Mouse (Mus musculus): ENCODE measurements around the gene Ifnar1.
"Not testable (repeated sequence)": the region's sequence is repeated elsewhere in the genome, so short reads cannot be mapped to it uniquely, and the experiment has no call there.

The Ifnar1 gene

GRCm38 (mm10) chr16:91504701-91505100 is 19.7 kb downstream of the Ifnar1 start:
- DNase-seq (ENCODE audit: low spot score in 2 of 2) = no peak

GRCm38 (mm10) chr16:91505116-91505601 is 20.1 kb downstream of the Ifnar1 start:
- DNase-seq (ENCODE audit: low spot score in 2 of 2) = no peak

- DNase-seq (ENCODE audit: low spot score in 2 of 2) = no peak
These were observed 21.4 kb downstream of the Ifnar1 start for GRCm38 (mm10) chr16:91506396-91506795.

- DNase-seq (ENCODE audit: low spot score in 2 of 2) = peak; percentile 87 to 90
These were observed 27.2 kb downstream of the Ifnar1 start for GRCm38 (mm10) chr16:91512161-91512787.

- DNase-seq (ENCODE audit: low spot score in 2 of 2) = no peak
These were observed 28.1 kb downstream of the Ifnar1 start for GRCm38 (mm10) chr16:91513099-91513498.

- DNase-seq (ENCODE audit: low spot score in 2 of 2) = no peak
These were observed 32.0 kb downstream of the Ifnar1 start for GRCm38 (mm10) chr16:91517020-91517419.

- DNase-seq (ENCODE audit: low spot score in 2 of 2) = no peak
These were observed 37.0 kb downstream of the Ifnar1 start for GRCm38 (mm10) chr16:91522040-91522439.

- peak in 1 of 2 experiments; percentile 70 for DNase-seq (ENCODE audit: low spot score in 2 of 2)
These were observed 37.7 kb downstream of the Ifnar1 start for GRCm38 (mm10) chr16:91522479-91523309.

- no peak for DNase-seq (ENCODE audit: low spot score in 2 of 2)
These were observed 39.2 kb downstream of the Ifnar1 start for GRCm38 (mm10) chr16:91524206-91524605.

- no peak for DNase-seq (ENCODE audit: low spot score in 2 of 2)
These were observed 41.2 kb downstream of the Ifnar1 start for GRCm38 (mm10) chr16:91526274-91526673.

GRCm38 (mm10) chr16:91527051-91527450 is 42.0 kb downstream of the Ifnar1 start:
- no peak for DNase-seq (ENCODE audit: low spot score in 2 of 2)

GRCm38 (mm10) chr16:91527500-91527899 is 42.5 kb downstream of the Ifnar1 start:
- DNase-seq (ENCODE audit: low spot score in 2 of 2) = no peak

GRCm38 (mm10) chr16:91528578-91528977 is 43.5 kb downstream of the Ifnar1 start:
- no peak for DNase-seq (ENCODE audit: low spot score in 2 of 2)

- DNase-seq (ENCODE audit: low spot score in 2 of 2) = not testable (repeated sequence)
These were observed 45.8 kb downstream of the Ifnar1 start for GRCm38 (mm10) chr16:91530830-91531229.

GRCm38 (mm10) chr16:91531856-91532255 is 46.8 kb downstream of the Ifnar1 start:
- no peak for DNase-seq (ENCODE audit: low spot score in 2 of 2)

- DNase-seq (ENCODE audit: low spot score in 2 of 2) = no peak
These were observed 47.4 kb downstream of the Ifnar1 start for GRCm38 (mm10) chr16:91532429-91532828.

- no peak for DNase-seq (ENCODE audit: low spot score in 2 of 2)
These were observed 48.3 kb downstream of the Ifnar1 start for GRCm38 (mm10) chr16:91533097-91534001.

GRCm38 (mm10) chr16:91534477-91534876 is 49.4 kb downstream of the Ifnar1 start:
- peak in 1 of 2 experiments; percentile 79 for DNase-seq (ENCODE audit: low spot score in 2 of 2)

- no peak for DNase-seq (ENCODE audit: low spot score in 2 of 2)
These were observed 49.9 kb downstream of the Ifnar1 start for GRCm38 (mm10) chr16:91534888-91535287.

- no peak for DNase-seq (ENCODE audit: low spot score in 2 of 2)
These were observed 51.3 kb downstream of the Ifnar1 start for GRCm38 (mm10) chr16:91536372-91536771.

GRCm38 (mm10) chr16:91537065-91537464 is 52.0 kb downstream of the Ifnar1 start:
- no peak for DNase-seq (ENCODE audit: low spot score in 2 of 2)

- no peak for DNase-seq (ENCODE audit: low spot score in 2 of 2)
These were observed 53.0 kb downstream of the Ifnar1 start for GRCm38 (mm10) chr16:91538051-91538450.

Measured in spleen, postnatal 10 days (tissue).